Mouse (Mus musculus) cerebellum, adult 2 months (tissue): ENCODE measurements around the gene Adss.

Experiments
- CTCF ChIP-seq: fragments of 200-500 bp; IDR thresholded peaks from 2 replicates; pipeline ENCODE4 v1.5.1; 2011; ENCODE audit warnings: low read depth, mild to moderate bottlenecking, control low read depth, low read length, moderate library complexity, borderline replicate concordance; ENCODE audit not compliant: insufficient read depth
- POLR2A ChIP-seq: fragments of 200-500 bp; IDR thresholded peaks from 2 replicates; pipeline ENCODE4 v1.6.1; 2011; ENCODE audit warnings: low read length, control low read depth, borderline replicate concordance; ENCODE audit not compliant: insufficient read depth

- TF ChIP-seq CTCF (no peak), POLR2A (no peak)
Measured at GRCm38 (mm10) chr1:177744521-177745325, 51.6 kb downstream of the Adss start.
